ENCODE assay signal across 33 mouse cellular contexts in genomic region chr10:105286221-105286620, GRCm38 (mm10).
DNase-seq lines count a peak whose midpoint lies in the region; ATAC-seq lines count a peak whose summit lies in the region.
"Had no signal": no experiment of that assay in that cellular context is flagged by ENCODE, and none has a peak within 500 bp of the region (broad histone marks: within the 10 kb centered on the region; RNA-seq: fewer than 3 reads in every experiment).

No protein-coding gene starts in this region.

- H3K27me3 ChIP-seq in kidney, embryonic 15.5 days: no peaks in the 10 kb centered on the region
- H3K27me3 ChIP-seq: embryonic facial prominence, embryonic 15.5 days; heart, embryonic 15.5 days; hindbrain, embryonic 12.5 days; limb, embryonic 15.5 days; liver, embryonic 13.5 days; megakaryocyte, embryonic 14.5 days; midbrain, embryonic 12.5 days; neural tube, embryonic 12.5 days had no signal

- H3K4me3 ChIP-seq in kidney, embryonic 15.5 days (replicated peaks): no peak overlapping the region
- H3K4me3 ChIP-seq: embryonic facial prominence, embryonic 10.5 days; embryonic facial prominence, embryonic 15.5 days; heart, embryonic 10.5 days; heart, embryonic 15.5 days; hindbrain, embryonic 12.5 days; limb, embryonic 10.5 days; limb, embryonic 15.5 days; liver, embryonic 13.5 days; megakaryocyte, embryonic 14.5 days; midbrain, embryonic 12.5 days; myocyte; neural tube, embryonic 12.5 days had no signal

- no peak overlapping the region for H3K27ac ChIP-seq in kidney, embryonic 15.5 days
- H3K27ac ChIP-seq: embryonic facial prominence, embryonic 10.5 days; embryonic facial prominence, embryonic 15.5 days; heart, embryonic 10.5 days; heart, embryonic 15.5 days; hindbrain, embryonic 12.5 days; hindbrain, postnatal 0 days; limb, embryonic 10.5 days; limb, embryonic 15.5 days; liver, embryonic 13.5 days; midbrain, embryonic 12.5 days; neural tube, embryonic 12.5 days had no signal

- H3K9me3 ChIP-seq in kidney, embryonic 15.5 days (replicated peaks): no peaks in the 10 kb centered on the region
- H3K9me3 ChIP-seq: embryonic facial prominence, embryonic 10.5 days; embryonic facial prominence, embryonic 15.5 days; heart, embryonic 10.5 days; heart, embryonic 15.5 days; hindbrain, embryonic 12.5 days; limb, embryonic 10.5 days; limb, embryonic 15.5 days; liver, embryonic 13.5 days; megakaryocyte, embryonic 14.5 days; midbrain, embryonic 12.5 days; neural tube, embryonic 12.5 days had no signal

- intact Hi-C loops in left cerebral cortex, postnatal 36 days (cut with DNase I): loop anchor here (5.0 kb wide), 1 partner anchor 286 kb away; the partner anchor contains the start of gene Tmtc2

- WGBS in kidney, embryonic 15.5 days: 64% methylated on average over 2 of the region's 2 CpGs

- DNase-seq in kidney, postnatal 4 days: no peak
- DNase-seq in 416B (ENCODE audit: low read depth): peak; percentile 10
- peak; percentile 39 to 50 for DNase-seq in left cerebral cortex, adult 18-20 months (ENCODE audit: low spot score in 2 of 2)
- DNase-seq in left cerebral cortex, postnatal 36 days (ENCODE audit: low spot score in 2 of 2): peak; percentile 18 to 36
- no peak for DNase-seq in spleen, postnatal 10 days (ENCODE audit: low spot score in 2 of 2)
- DNase-seq in cerebellum, adult 11-12 months: no peak
- DNase-seq in urinary bladder, adult 2 months (ENCODE audit: low spot score): no peak
- DNase-seq: adrenal gland, postnatal 36 days; cerebellum, adult 8-10 months; cerebellum, postnatal 25 days; gastrocnemius, postnatal 10 days; heart, postnatal 36 days; kidney, adult 8-10 months; kidney, postnatal 10 days; liver, embryonic 13.5 days; lung, adult 18-20 months; lung, postnatal 4 days had no signal

- H3K36me3 ChIP-seq in kidney, embryonic 15.5 days: no peaks in the 10 kb centered on the region
- H3K36me3 ChIP-seq: embryonic facial prominence, embryonic 10.5 days; embryonic facial prominence, embryonic 15.5 days; heart, embryonic 10.5 days; heart, embryonic 15.5 days; hindbrain, embryonic 12.5 days; limb, embryonic 10.5 days; limb, embryonic 15.5 days; liver, embryonic 13.5 days; midbrain, embryonic 12.5 days; neural tube, embryonic 12.5 days had no signal

- H3K9ac ChIP-seq in kidney, embryonic 15.5 days: no peak overlapping the region
- H3K9ac ChIP-seq: embryonic facial prominence, embryonic 15.5 days; heart, embryonic 15.5 days; hindbrain, embryonic 12.5 days; limb, embryonic 15.5 days; liver, embryonic 13.5 days; midbrain, embryonic 12.5 days; neural tube, embryonic 12.5 days had no signal

- H3K4me1 ChIP-seq in kidney, embryonic 15.5 days: peaks cover 11% of the 10 kb centered on the region
- H3K4me1 ChIP-seq: embryonic facial prominence, embryonic 10.5 days; heart, embryonic 10.5 days; hindbrain, embryonic 12.5 days; liver, embryonic 13.5 days; megakaryocyte, embryonic 14.5 days; midbrain, embryonic 12.5 days; neural tube, embryonic 12.5 days had no signal

- H3K4me2 ChIP-seq in kidney, embryonic 15.5 days: no peak overlapping the region
- H3K4me2 ChIP-seq: embryonic facial prominence, embryonic 15.5 days; heart, embryonic 15.5 days; hindbrain, embryonic 12.5 days; limb, embryonic 15.5 days; liver, embryonic 13.5 days; midbrain, embryonic 12.5 days; neural tube, embryonic 12.5 days had no signal

- ATAC-seq in kidney, embryonic 15.5 days (replicated peaks; ENCODE audit: low FRiP score): peak; percentile 57; the same call in 1 of the 2 replicates
- ATAC-seq: forebrain, embryonic 14.5 days; hindbrain, postnatal 0 days; intestine, embryonic 16.5 days; lung, postnatal 0 days had no signal

Comparison
In these comparisons a context has a peak if more than half of its experiments do, and no peak if none do; other contexts are left out.
1. DNase-seq: peak in 416B (single experiment), left cerebral cortex, adult 18-20 months (2 of 2) and left cerebral cortex, postnatal 36 days (2 of 2); none in kidney, postnatal 4 days (0 of 2), spleen, postnatal 10 days (0 of 2), cerebellum, adult 11-12 months (single experiment) and urinary bladder, adult 2 months (single experiment).